Mouse (Mus musculus): ENCODE data around the gene Asah2.

Asah2 gene

DNA sequence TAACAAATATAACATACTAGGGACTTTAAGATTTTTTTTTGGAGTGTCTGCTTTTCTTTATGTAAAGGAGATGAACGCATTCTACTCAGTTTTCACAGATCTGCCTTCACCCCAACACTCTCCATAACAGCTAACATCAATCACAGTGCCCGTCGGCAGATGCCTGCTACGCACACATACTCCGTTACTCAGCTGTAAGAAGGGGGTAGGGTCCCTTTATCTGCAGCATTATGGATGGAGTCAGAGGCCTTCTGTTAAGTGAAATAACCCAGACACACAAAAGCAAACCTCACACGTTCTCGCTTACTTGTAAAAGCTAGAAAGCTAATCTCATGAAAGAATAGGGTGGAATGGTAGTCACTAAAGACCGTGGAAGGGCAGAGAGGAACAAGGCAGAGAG is 88.3 kb downstream of the Asah2 start:
- in situ Hi-C loops (cut with MboI; ENCODE audit: unreplicated experiment in 2 of 2), result loop anchor here (5.0 kb wide), 2 partner anchors 32 to 37 kb away; no protein-coding TSS in a partner anchor

DNA sequence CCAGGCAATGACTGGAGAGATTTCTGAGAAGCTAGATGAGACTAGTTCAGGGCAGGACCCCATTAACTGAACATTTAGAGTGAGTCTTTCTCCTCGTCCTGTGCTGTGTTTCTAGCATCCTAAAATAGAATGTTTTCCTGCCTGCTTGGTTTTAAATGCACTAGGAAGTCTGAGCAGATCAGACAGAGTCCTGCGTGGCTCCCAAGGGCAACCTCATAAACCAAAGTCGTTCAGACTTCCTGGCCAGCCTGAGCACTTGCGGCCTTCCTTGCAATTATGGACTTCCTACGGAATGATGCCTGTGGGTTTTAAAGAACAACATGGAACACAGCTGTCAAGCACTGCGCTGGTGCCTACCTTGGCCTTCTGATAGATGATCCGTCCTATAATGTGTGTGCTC is 89.4 kb downstream of the Asah2 start:
- in situ Hi-C loops (cut with MboI; ENCODE audit: unreplicated experiment in 2 of 2), result loop anchor here in 1 of 2 experiments (5.0 kb wide), 1 partner anchor 36 kb away; no protein-coding TSS in a partner anchor

DNA sequence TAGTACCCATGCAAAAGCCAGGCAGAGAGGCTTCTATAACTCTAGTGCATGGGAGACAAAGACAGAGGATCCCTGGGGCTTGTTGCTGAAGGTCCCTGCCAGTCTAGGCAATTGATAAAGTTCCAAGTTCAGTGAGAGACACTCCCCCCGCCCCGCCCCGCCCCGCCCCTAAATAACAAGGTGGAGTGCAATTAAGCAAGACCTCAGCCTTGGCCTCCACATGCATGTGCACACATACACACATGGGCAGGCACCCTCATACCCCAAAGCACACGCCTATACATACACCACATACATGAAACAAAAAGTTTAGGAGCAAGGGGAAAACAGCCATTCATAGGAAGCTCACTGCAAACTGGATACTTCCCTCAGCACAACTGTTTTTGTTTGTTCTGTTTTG is 90.0 kb downstream of the Asah2 start:
- in situ Hi-C loops (cut with MboI; ENCODE audit: unreplicated experiment in 2 of 2), result loop anchor here in 1 of 2 experiments (5.0 kb wide), 1 partner anchor 36 kb away; no protein-coding TSS in a partner anchor

DNA sequence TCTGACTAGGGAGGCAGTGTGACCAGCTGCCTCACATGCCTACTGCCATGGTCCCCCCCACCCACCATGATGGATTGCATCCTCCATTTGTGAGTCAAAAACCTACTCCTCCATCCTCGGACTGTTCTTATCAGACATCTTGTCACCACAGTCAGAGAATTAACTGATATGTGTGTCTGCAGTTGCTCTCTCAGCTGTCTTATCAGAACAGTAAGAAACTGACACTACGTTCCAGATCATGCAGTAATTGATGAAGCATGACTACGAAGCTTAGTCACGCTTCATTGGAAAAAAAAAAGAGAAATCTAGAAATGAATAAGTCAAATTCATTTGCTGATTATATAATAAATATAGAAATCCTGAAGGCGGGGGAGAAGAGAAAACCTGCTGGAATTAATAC is 105.4 kb downstream of the Asah2 start:
- in situ Hi-C loops (cut with MboI; ENCODE audit: unreplicated experiment in 2 of 2), result no loop called here

DNA sequence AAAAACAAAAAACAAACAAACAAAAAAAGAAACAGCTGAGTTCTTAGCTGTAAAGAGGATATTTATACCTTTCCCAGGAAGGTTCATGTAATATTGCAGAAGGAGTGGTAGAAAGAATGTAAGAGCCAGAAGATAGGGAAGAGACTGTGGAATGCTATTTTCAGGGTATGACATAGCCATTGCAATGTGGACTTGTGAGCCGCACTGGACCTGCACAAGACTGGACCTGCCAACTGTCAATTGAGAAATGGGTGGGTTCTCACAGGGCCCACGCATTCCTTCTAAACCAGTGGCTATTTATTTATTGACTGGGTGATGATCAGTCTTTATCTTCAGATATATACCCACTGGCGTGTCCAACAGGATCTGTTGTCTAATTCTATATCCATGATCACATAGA is 111.1 kb downstream of the Asah2 start:
- in situ Hi-C loops (cut with MboI; ENCODE audit: unreplicated experiment in 2 of 2), result loop anchor here in 1 of 2 experiments (25.0 kb wide), 1 partner anchor 1240 kb away; no protein-coding TSS in a partner anchor

DNA sequence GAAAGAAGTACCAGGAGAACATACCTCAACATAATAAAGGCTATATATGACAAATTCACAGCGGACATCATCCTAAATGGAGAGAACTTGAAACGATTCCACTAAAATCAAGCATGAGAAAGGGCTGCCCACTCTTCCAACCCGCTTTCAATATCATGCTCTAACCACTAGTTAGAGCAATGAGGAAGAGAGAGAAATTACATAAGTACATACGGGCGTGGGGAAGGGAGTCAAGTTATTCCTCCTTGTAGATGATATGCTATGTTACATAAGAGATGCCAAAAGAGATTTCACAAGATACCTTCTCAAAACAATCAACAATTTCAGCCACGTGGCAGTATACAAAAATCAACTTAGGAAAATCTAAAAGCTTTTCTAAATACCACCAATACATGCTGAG is 117.0 kb downstream of the Asah2 start:
- in situ Hi-C loops (cut with MboI; ENCODE audit: unreplicated experiment in 2 of 2), result loop anchor here in 1 of 2 experiments (25.0 kb wide), 1 partner anchor 1246 kb away; no protein-coding TSS in a partner anchor

DNA sequence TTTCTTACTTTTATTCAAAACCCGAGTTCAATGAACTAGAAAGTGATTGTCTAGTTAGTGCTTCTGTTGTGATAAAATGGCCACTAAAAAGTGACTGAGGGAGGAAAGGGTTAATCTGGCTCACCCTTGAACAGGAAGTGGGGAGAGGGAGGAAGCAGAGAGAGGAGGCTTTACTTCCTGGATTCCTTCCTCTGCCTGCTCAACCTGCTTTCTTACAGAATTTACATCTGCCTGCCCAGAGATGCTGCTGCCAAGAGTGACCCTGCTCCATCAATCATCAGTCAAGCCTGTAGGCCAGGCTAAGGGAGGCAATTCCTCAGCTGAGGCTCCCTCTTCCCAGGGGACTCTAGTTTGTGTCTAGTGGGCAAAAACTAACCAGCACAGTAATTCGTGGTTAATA is 132.1 kb downstream of the Asah2 start:
- in situ Hi-C loops (cut with MboI; ENCODE audit: unreplicated experiment in 2 of 2), result loop anchor here (5.0 to 25.0 kb wide), 4 partner anchors 129 to 1389 kb away; partner anchors contain the start of gene Asah2 (in 1 of the 2)

DNA sequence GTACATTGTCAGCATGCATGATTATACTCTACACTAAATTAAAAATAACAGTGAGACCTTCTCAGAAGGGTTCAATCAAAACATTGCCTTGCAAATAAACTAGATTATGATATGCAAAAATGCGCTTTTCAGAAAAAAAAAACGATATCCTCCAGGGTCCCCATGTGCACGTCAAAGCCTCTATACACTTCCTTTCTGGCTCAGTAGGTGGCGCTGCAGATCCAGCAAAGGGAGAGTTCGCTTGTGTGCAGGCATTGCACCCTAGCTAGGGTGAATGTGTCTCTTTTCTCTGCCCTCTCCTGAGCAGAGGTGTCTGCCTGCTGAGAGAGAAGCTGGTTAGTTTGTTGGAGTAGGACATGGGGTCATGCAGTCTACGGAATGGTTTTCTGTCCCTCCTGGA is 136.0 kb downstream of the Asah2 start:
- in situ Hi-C loops (cut with MboI; ENCODE audit: unreplicated experiment in 2 of 2), result loop anchor here (5.0 to 25.0 kb wide), 11 partner anchors 133 to 1735 kb away; partner anchors contain the start of genes Cstf2t (in 2 of the 2), Mbl2 (in 2 of the 2) and Asah2 (in 1 of the 2)

DNA sequence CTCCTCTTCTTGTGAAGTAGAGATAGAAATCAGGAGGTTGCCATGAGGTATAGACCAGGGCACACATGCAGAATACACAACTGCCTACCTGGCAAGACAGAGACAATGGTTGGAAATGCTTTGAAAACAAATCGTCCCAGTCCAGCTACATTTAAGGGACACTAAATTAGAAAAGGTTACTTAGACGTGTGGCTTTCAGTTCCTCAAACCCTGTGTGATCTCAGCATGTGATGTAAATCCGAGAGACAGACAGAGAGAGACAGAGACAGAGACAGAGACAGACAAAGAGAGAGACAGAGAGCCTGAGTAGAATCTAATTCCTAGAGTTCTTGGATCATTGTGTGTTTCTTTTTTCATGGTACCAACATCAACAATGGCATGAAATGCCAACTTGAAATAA is 136.6 kb downstream of the Asah2 start:
- in situ Hi-C loops (cut with MboI; ENCODE audit: unreplicated experiment in 2 of 2), result loop anchor here (5.0 to 25.0 kb wide), 11 partner anchors 133 to 1734 kb away; partner anchors contain the start of genes Cstf2t (in 2 of the 2), Mbl2 (in 2 of the 2) and Asah2 (in 1 of the 2)

DNA sequence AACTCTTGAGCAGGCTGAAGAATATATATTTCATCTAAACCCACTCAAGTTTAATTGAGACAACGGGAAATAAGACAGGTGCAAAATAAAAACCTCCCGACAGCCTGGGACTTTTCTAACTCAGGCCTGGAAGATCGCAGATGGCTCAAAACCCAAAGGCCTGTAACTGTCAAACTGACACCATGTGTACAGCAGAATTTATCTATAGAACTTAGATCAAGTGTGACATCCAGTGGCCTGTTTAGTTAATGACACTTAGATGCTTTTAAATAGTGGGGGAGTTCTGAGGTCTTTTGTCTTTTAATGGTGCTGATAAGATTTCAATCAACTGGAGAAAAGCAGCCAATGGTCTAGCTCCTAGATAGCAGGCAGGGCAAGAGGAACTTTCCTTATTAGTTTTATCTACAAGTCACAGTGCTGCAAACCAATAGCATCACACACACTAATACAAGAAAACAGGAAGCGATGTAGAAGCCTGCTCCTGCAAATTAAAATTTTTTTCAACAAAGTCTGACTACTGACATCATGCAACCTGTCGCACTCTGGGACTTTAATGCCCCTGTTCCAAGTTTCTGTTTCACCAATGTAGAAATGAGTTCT is 140.0 kb downstream of the Asah2 start:
- in situ Hi-C loops (cut with MboI; ENCODE audit: unreplicated experiment in 2 of 2), result loop anchor here (5.0 to 25.0 kb wide), 8 partner anchors 101 to 1731 kb away; partner anchors contain the start of genes A1cf (in 2 of the 2), Cstf2t (in 2 of the 2), Mbl2 (in 2 of the 2) and Prkg1 (in 1 of the 2)

DNA sequence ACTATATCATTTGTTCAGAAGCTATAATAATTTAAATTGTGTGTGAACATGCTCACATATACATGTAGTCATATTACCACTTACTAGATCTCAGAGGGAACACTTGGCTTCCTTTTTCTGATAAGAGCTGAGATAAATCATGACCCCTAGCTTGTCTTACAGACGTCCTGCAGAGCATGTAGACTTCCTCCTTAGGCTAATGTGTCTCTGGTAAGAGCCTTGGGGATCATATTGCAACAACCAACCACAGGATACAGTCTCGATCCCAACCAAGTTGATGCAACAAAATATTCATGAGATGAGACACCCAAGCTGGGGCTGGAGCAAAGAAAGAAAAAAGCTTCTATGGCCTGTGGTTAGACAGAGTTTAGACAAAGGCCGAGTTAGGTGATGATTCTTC is 144.9 kb downstream of the Asah2 start:
- in situ Hi-C loops (cut with MboI; ENCODE audit: unreplicated experiment in 2 of 2), result loop anchor here (5.0 to 25.0 kb wide), 5 partner anchors 51 to 1726 kb away; partner anchors contain the start of genes Cstf2t (in 2 of the 2) and Mbl2 (in 2 of the 2)

DNA sequence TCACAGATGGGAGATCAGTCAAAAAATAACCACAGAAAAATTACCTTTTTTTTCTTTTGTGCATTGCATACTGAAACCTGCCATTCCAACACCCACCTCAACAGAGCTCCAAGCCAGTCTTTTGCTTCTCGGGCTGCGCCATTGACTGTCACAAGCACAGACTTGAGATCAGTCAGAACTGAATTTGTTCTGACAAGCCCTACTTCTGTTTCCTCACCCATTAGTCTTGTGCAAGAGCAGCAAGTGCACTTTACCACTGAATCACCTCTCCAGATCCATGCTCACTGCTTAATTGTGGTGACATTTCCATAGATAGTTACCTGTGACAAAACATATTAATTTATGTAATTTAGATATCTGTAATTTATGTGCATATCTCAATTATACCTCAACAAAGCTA is 147.6 kb downstream of the Asah2 start:
- in situ Hi-C loops (cut with MboI; ENCODE audit: unreplicated experiment in 2 of 2), result loop anchor here (5.0 to 25.0 kb wide), 5 partner anchors 48 to 1723 kb away; partner anchors contain the start of genes Cstf2t (in 2 of the 2) and Mbl2 (in 2 of the 2)

DNA sequence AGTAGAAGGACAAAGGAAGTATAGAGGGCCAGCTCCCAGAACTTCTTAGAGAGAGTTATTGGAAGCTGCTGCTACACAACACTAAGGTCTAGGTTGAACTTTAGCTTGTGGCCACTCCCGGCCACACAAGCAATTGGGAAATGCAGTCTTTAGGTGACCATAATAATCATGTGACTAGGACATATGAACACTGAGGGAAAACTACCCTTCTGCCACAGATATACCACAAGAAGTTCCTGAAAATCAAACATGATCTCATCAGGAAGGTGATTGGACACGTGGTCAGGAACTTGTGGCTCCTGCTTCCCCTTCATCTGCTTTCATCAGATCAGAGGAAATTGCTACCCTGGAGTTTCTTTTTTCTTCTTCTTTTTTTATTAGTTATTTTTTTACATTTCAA is 151.7 kb downstream of the Asah2 start:
- in situ Hi-C loops (cut with MboI; ENCODE audit: unreplicated experiment in 2 of 2), result loop anchor here (25.0 kb wide), 3 partner anchors 869 to 1719 kb away; partner anchors contain the start of genes Cstf2t (in 2 of the 2) and Mbl2 (in 2 of the 2)

DNA sequence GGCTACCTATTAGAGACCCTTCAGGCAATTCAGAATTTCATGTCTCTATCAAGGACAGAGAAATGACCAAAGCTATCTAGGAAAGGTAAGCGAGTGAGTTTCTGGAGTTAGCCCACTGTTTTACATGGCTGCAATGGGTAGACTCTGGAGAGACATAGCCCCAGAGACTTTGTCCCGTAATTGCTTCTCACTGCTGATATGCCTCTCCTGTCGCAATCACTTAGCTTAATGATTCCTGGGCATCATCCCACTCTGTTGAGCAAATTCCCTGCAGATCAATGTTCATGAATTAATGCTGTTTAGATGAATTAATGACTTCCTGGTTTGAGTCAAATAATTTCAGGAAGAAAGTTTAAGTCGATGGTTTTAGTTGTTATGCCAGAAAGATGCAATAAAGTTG is 153.3 kb downstream of the Asah2 start:
- in situ Hi-C loops (cut with MboI; ENCODE audit: unreplicated experiment in 2 of 2), result loop anchor here (25.0 kb wide), 3 partner anchors 867 to 1717 kb away; partner anchors contain the start of genes Cstf2t (in 2 of the 2) and Mbl2 (in 2 of the 2)

DNA sequence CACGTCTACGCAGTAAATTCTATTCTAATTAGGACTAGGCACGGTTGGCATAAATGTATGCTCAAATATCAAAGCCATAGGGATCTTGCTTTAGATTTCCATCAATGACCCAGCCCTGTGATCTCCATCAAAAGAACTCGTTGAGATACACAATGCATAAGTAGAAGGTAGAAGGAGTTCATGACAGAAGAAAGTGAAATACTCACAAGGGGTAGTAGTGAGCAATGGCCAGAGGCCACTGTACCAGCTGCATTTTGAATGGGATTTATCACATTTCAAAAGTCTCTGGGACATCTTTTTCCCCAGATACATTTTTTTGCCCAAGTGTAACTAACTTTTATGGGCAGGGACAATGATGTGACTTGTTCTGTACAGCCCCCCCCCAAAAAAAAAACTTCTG is 153.7 kb downstream of the Asah2 start:
- in situ Hi-C loops (cut with MboI; ENCODE audit: unreplicated experiment in 2 of 2), result loop anchor here (25.0 kb wide), 3 partner anchors 867 to 1717 kb away; partner anchors contain the start of genes Cstf2t (in 2 of the 2) and Mbl2 (in 2 of the 2)

DNA sequence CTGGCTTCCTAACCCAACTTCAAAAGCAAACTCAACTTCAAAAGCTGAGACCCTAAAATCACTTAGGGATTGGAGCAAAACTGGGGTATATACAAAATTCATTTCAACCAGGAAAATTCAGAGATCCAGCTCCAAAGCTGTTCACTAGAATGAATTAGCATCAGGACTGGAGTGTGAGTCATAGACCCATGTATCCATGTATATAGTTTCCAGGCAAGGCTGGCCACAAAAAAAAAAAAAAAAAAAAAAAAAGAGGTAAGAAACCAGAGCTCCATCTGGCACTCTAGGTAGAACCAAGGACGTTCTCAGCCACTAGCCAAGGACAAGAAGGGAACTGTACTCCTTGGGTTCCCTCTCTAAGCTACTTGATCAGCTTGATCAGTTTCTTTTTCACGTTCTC is 154.2 kb downstream of the Asah2 start:
- in situ Hi-C loops (cut with MboI; ENCODE audit: unreplicated experiment in 2 of 2), result loop anchor here (25.0 kb wide), 3 partner anchors 866 to 1716 kb away; partner anchors contain the start of genes Cstf2t (in 2 of the 2) and Mbl2 (in 2 of the 2)

DNA sequence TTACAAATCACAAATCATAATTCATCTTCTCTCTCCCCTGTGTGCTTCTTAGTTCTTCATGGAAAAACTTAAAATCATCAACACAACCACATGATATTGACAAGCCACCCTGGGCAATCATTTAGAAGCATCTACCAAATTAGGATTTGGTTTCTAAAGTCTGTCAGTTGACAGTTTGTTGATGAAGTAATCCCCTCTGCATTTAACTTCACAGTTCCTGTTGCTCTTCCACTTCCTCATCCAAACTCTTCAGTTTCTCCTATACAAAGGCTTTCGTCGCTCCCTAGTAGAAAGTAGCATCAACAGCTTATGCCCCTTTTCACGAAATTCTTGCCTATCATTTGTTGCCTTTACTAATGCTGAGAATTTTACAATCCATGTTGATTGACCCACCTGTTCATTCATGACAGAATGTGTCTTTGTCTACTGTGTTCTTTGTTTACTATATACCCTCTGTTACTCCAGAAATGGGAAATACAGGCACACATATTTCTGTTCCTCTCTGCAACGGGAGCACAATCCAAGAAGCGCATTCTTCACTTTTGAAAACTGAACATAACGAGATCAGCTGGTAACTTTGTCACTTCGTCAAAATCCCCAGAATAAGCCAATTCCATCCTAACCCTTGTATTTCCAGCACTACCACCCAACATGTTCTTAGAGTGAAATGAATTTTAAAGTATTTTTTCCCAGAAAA is 157.1 kb downstream of the Asah2 start:
- in situ Hi-C loops (cut with MboI; ENCODE audit: unreplicated experiment in 2 of 2), result loop anchor here (25.0 kb wide), 3 partner anchors 864 to 1714 kb away; partner anchors contain the start of genes Cstf2t (in 2 of the 2) and Mbl2 (in 2 of the 2)

Measured in v-Abl transformed pro-B cells (cell line).